Mouse (Mus musculus): ENCODE data around the gene Glrx3. TPM values are rescaled to one million over a fixed set of nuclear protein-coding genes. Genes with fewer than 3 reads are reported as not detected.
"Not testable (repeated sequence)": the region's sequence is repeated elsewhere in the genome, so short reads cannot be mapped to it uniquely, and the experiment has no call there.

Gene Glrx3
- polyA plus RNA-seq, 1 experiment from 2014 or later: 301 TPM

- Histone ChIP-seq H3K27me3 (ENCODE audit: insufficient read depth, poor library complexity, severe bottlenecking) (no peaks in the 10 kb centered on the region), H3K27ac (no peak overlapping the region), H3K4me3 (no peak overlapping the region), H3K36me3 (no peaks in the 10 kb centered on the region), H3K9me3 (no peaks in the 10 kb centered on the region), H3K4me1 (replicated peaks) (peaks cover 19% of the 10 kb centered on the region)
- WGBS: 51% methylated on average over 13 of the region's 13 CpGs
- no peak for DNase-seq (ENCODE audit: low spot score)
Observed at GRCm38 (mm10) chr7:137431769-137432603, 5.4 kb upstream of the Glrx3 start.

- peak overlapping the region; percentile 95 for H3K27ac ChIP-seq
Observed at GRCm38 (mm10) chr7:137436901-137437300, 513 bp upstream of the Glrx3 start.

GRCm38 (mm10) chr7:137438179-137438550 lies 751 bp downstream of the Glrx3 start:
- no peak for DNase-seq (ENCODE audit: low spot score)
- Histone ChIP-seq H3K36me3 (peaks cover 11% of the 10 kb centered on the region), H3K27ac (peak overlapping the region; percentile 95), H3K4me1 (replicated peaks) (peaks cover 25% of the 10 kb centered on the region), H3K9me3 (no peaks in the 10 kb centered on the region), H3K4me3 (peak overlapping the region; percentile 88), H3K27me3 (ENCODE audit: insufficient read depth, poor library complexity, severe bottlenecking) (no peaks in the 10 kb centered on the region)
- 6% methylated on average over 7 of the region's 7 CpGs for WGBS

More at GRCm38 (mm10) chr7:137436901-137437300, 513 bp upstream of the Glrx3 start:
- H3K9me3 ChIP-seq: no peaks in the 10 kb centered on the region
- peak overlapping the region; percentile 88 for H3K4me3 ChIP-seq
- 77% methylated on average over 6 of the region's 6 CpGs for WGBS
- H3K36me3 ChIP-seq: 0 out of 2 replicates have a peak, but pooled peaks cover 5% of the 10 kb centered on the region
- H3K27me3 ChIP-seq (ENCODE audit: insufficient read depth, poor library complexity, severe bottlenecking): no peaks in the 10 kb centered on the region
- H3K4me1 ChIP-seq (replicated peaks): peaks cover 34% of the 10 kb centered on the region
- no peak for DNase-seq (ENCODE audit: low spot score)

- peak overlapping the region; percentile 95; the same call in 1 of the 2 replicates for H3K27ac ChIP-seq
- not testable (repeated sequence) for H3K27me3 ChIP-seq (ENCODE audit: insufficient read depth, poor library complexity, severe bottlenecking); DNase-seq (ENCODE audit: low spot score); H3K9me3 ChIP-seq
- peaks cover 17% of the 10 kb centered on the region for H3K36me3 ChIP-seq
- H3K4me1 ChIP-seq (replicated peaks): peaks cover 25% of the 10 kb centered on the region
- H3K4me3 ChIP-seq: peak overlapping the region; percentile 88
- WGBS: 87% methylated on average over 7 of the region's 7 CpGs
Observed at GRCm38 (mm10) chr7:137438962-137439361, 1.5 kb downstream of the Glrx3 start.

- no peak overlapping the region for H3K27ac ChIP-seq
- no peak overlapping the region for H3K4me3 ChIP-seq
- no peaks in the 10 kb centered on the region for H3K9me3 ChIP-seq
- DNase-seq (ENCODE audit: low spot score): no peak
- H3K4me1 ChIP-seq (replicated peaks): peaks cover 16% of the 10 kb centered on the region
- no peaks in the 10 kb centered on the region for H3K27me3 ChIP-seq (ENCODE audit: insufficient read depth, poor library complexity, severe bottlenecking)
- 94% methylated on average over 4 of the region's 4 CpGs for WGBS
- H3K36me3 ChIP-seq: peaks cover 54% of the 10 kb centered on the region
Observed at GRCm38 (mm10) chr7:137442951-137443350, 5.5 kb downstream of the Glrx3 start.

- WGBS: 96% methylated on average over 12 of the region's 12 CpGs
- 0 out of 2 replicates have a peak, but pooled peaks cover under 1% of the 10 kb centered on the region for H3K4me1 ChIP-seq (replicated peaks)
Observed at GRCm38 (mm10) chr7:137445321-137445720, 7.9 kb downstream of the Glrx3 start.

GRCm38 (mm10) chr7:137461396-137461795 lies 24.0 kb downstream of the Glrx3 start:
- 59% methylated on average over 5 of the region's 5 CpGs for WGBS

More at GRCm38 (mm10) chr7:137445321-137445720, 7.9 kb downstream of the Glrx3 start:
- no peak for DNase-seq (ENCODE audit: low spot score)
- Histone ChIP-seq H3K27ac (no peak overlapping the region), H3K4me3 (no peak overlapping the region), H3K36me3 (peaks cover 74% of the 10 kb centered on the region), H3K9me3 (no peaks in the 10 kb centered on the region), H3K27me3 (ENCODE audit: insufficient read depth, poor library complexity, severe bottlenecking) (no peaks in the 10 kb centered on the region)

GRCm38 (mm10) chr7:137468174-137468573 lies 30.8 kb downstream of the Glrx3 start:
- H3K9me3 ChIP-seq: no peaks in the 10 kb centered on the region
- peaks cover 73% of the 10 kb centered on the region for H3K36me3 ChIP-seq
- 74% methylated on average over 4 of the region's 4 CpGs for WGBS
- H3K27me3 ChIP-seq (ENCODE audit: insufficient read depth, poor library complexity, severe bottlenecking): no peaks in the 10 kb centered on the region
- no peaks in the 10 kb centered on the region for H3K4me1 ChIP-seq (replicated peaks)
- H3K4me3 ChIP-seq: no peak overlapping the region
- no peak overlapping the region for H3K27ac ChIP-seq
- DNase-seq (ENCODE audit: low spot score): peak; percentile 37

More at GRCm38 (mm10) chr7:137461396-137461795, 24.0 kb downstream of the Glrx3 start:
- Histone ChIP-seq H3K27me3 (ENCODE audit: insufficient read depth, poor library complexity, severe bottlenecking) (no peaks in the 10 kb centered on the region), H3K9me3 (no peaks in the 10 kb centered on the region), H3K4me1 (replicated peaks) (no peaks in the 10 kb centered on the region), H3K27ac (no peak overlapping the region), H3K4me3 (no peak overlapping the region), H3K36me3 (peaks cover 96% of the 10 kb centered on the region)
- DNase-seq (ENCODE audit: low spot score): no peak

- no peaks in the 10 kb centered on the region for H3K27me3 ChIP-seq (ENCODE audit: insufficient read depth, poor library complexity, severe bottlenecking)
- H3K4me1 ChIP-seq (replicated peaks): no peaks in the 10 kb centered on the region
- peaks cover 39% of the 10 kb centered on the region for H3K36me3 ChIP-seq
- 62% methylated on average over 7 of the region's 7 CpGs for WGBS
- no peaks in the 10 kb centered on the region for H3K9me3 ChIP-seq
- H3K4me3 ChIP-seq: no peak overlapping the region
- DNase-seq (ENCODE audit: low spot score): no peak
- no peak overlapping the region for H3K27ac ChIP-seq
Observed at GRCm38 (mm10) chr7:137471431-137472120, 34.2 kb downstream of the Glrx3 start.

- 84% methylated on average over 6 of the region's 6 CpGs for WGBS
- Histone ChIP-seq H3K27me3 (ENCODE audit: insufficient read depth, poor library complexity, severe bottlenecking) (peaks cover 5% of the 10 kb centered on the region; the same call in 1 of the 2 replicates), H3K9me3 (no peaks in the 10 kb centered on the region), H3K36me3 (peaks cover 34% of the 10 kb centered on the region), H3K4me1 (replicated peaks) (no peaks in the 10 kb centered on the region), H3K4me3 (no peak overlapping the region), H3K27ac (no peak overlapping the region)
- no peak for DNase-seq (ENCODE audit: low spot score)
Observed at GRCm38 (mm10) chr7:137472149-137472548, 34.7 kb downstream of the Glrx3 start.

- Histone ChIP-seq H3K4me3 (peak overlapping the region; percentile 45), H3K27me3 (ENCODE audit: insufficient read depth, poor library complexity, severe bottlenecking) (peaks cover 16% of the 10 kb centered on the region), H3K27ac (peak overlapping the region; percentile 45; the same call in 1 of the 2 replicates), H3K4me1 (replicated peaks) (peaks cover 10% of the 10 kb centered on the region), H3K36me3 (no peaks in the 10 kb centered on the region), H3K9me3 (no peaks in the 10 kb centered on the region)
- peak; percentile 96 for DNase-seq (ENCODE audit: low spot score)
- WGBS: 15% methylated on average over 30 of the region's 30 CpGs
Observed at GRCm38 (mm10) chr7:137477950-137478620, 40.7 kb downstream of the Glrx3 start.

GRCm38 (mm10) chr7:137478621-137478982 lies 41.2 kb downstream of the Glrx3 start:
- H3K4me3 ChIP-seq: peak overlapping the region; percentile 45
- peaks cover 10% of the 10 kb centered on the region for H3K4me1 ChIP-seq (replicated peaks)
- H3K27ac ChIP-seq: peak overlapping the region; percentile 45; the same call in 1 of the 2 replicates
- peaks cover 16% of the 10 kb centered on the region for H3K27me3 ChIP-seq (ENCODE audit: insufficient read depth, poor library complexity, severe bottlenecking)
- H3K9me3 ChIP-seq: no peaks in the 10 kb centered on the region
- WGBS: 29% methylated on average over 5 of the region's 5 CpGs
- no peak for DNase-seq (ENCODE audit: low spot score)
- no peaks in the 10 kb centered on the region for H3K36me3 ChIP-seq

All from hindbrain, embryonic 10.5 days (tissue).